Comparison of ENCODE assay signal across 12 mouse cellular contexts in genomic region chr4:87018073-87018997, GRCm38 (mm10).
"Had no signal": no experiment of that assay in that cellular context is flagged by ENCODE, and none has a peak within 500 bp of the region (broad histone marks: within the 10 kb centered on the region; RNA-seq: fewer than 3 reads in every experiment).

No protein-coding gene starts in this region.

- H3K9ac ChIP-seq: liver, embryonic 13.5 days; midbrain, embryonic 12.5 days; neural tube, embryonic 13.5 days had no signal

- H3K27me3 ChIP-seq: liver, embryonic 13.5 days; midbrain, embryonic 12.5 days; neural tube, embryonic 13.5 days had no signal

- ATAC-seq: midbrain, embryonic 16.5 days had no signal

- H3K36me3 ChIP-seq: liver, embryonic 13.5 days; midbrain, embryonic 12.5 days; neural tube, embryonic 13.5 days had no signal

- DNase-seq: kidney, postnatal 25 days; liver, embryonic 13.5 days; lung, adult 2 months; lung, postnatal 14 days; lung, postnatal 4 days; thymus, adult 18-20 months; thymus, postnatal 36 days had no signal

- H3K27ac ChIP-seq: kidney, postnatal 0 days; liver, embryonic 13.5 days; midbrain, embryonic 12.5 days; neural tube, embryonic 13.5 days had no signal

- H3K4me3 ChIP-seq: liver, embryonic 13.5 days; midbrain, embryonic 12.5 days; myocyte; neural tube, embryonic 13.5 days had no signal

- H3K4me2 ChIP-seq: liver, embryonic 13.5 days; midbrain, embryonic 12.5 days; neural tube, embryonic 13.5 days had no signal

- H3K9me3 ChIP-seq: liver, embryonic 13.5 days; midbrain, embryonic 12.5 days; neural tube, embryonic 13.5 days had no signal

- H3K4me1 ChIP-seq: liver, embryonic 13.5 days; midbrain, embryonic 12.5 days; neural tube, embryonic 13.5 days had no signal
